Mouse (Mus musculus) small intestine, adult 2 months (tissue): ENCODE data around the gene Polr2a. TPM values are rescaled to one million over a fixed set of nuclear protein-coding genes. Genes with fewer than 3 reads are reported as not detected.
"Not testable (repeated sequence)": the region's sequence is repeated elsewhere in the genome, so short reads cannot be mapped to it uniquely, and the experiment has no call there.

ENCODE experiments used
- H3K27ac ChIP-seq: fragments of 200-500 bp; 2 replicates; pipeline ENCODE4 v1.5.1; 2012; ENCODE audit warnings: low read depth, low read length, control low read depth, inconsistent platforms; ENCODE audit not compliant: insufficient read depth
- H3K27me3 ChIP-seq: fragments of 200-500 bp; 2 replicates; pipeline ENCODE4 v1.6.1; 2012; ENCODE audit warnings: mild to moderate bottlenecking, moderate library complexity, low read length, inconsistent platforms; ENCODE audit not compliant: control insufficient read depth, insufficient read depth
- H3K36me3 ChIP-seq: fragments of 200-500 bp; 2 replicates; pipeline ENCODE4 v1.6.1; 2012; ENCODE audit warnings: mild to moderate bottlenecking, low read length, control low read depth, inconsistent platforms; ENCODE audit not compliant: control insufficient read depth, insufficient read depth
- H3K4me1 ChIP-seq: fragments of 200-500 bp; 2 replicates; pipeline ENCODE4 v1.6.1; 2012; ENCODE audit warnings: low read length, inconsistent platforms, mixed read lengths; ENCODE audit not compliant: control insufficient read depth, insufficient read depth, insufficient read length
- H3K4me3 ChIP-seq: fragments of 200-500 bp; 2 replicates; pipeline ENCODE4 v1.5.1; 2012; ENCODE audit warnings: low read depth, mild to moderate bottlenecking, control low read depth, inconsistent platforms, low read length, moderate library complexity
- CTCF ChIP-seq: fragments of 200-500 bp; IDR thresholded peaks from 2 replicates; pipeline ENCODE4 v1.5.1; 2012; ENCODE audit warnings: low read depth, mild to moderate bottlenecking, control low read depth, inconsistent platforms, low read length, moderate library complexity, mixed read lengths; ENCODE audit not compliant: insufficient replicate concordance, insufficient read length; ENCODE audit errors: extremely low read depth
- POLR2A ChIP-seq: fragments of 200-500 bp; IDR thresholded peaks from 2 replicates; pipeline ENCODE4 v1.6.1; 2012; ENCODE audit warnings: low read depth, mild to moderate bottlenecking, control low read depth, inconsistent platforms, low read length, moderate library complexity
- WGBS: fragments of 180-500 bp; shearing (Covaris S2); methylation state at CpG from one replicate; pipeline ENCODE4 v1.1.7; 2018; 5-methylcytosine and 5-hydroxymethylcytosine counted together
- polyA plus RNA-seq: library from polyadenylated mRNA; depleted of rRNA; stranded (reverse); fragments of >200 nt; gene quantifications from 2 replicates; pipeline ENCODE4 v1.2.3, GENCODE M21; 2012

The Polr2a gene
- polyA plus RNA-seq, 1 experiment = 62.3 TPM

DNA sequence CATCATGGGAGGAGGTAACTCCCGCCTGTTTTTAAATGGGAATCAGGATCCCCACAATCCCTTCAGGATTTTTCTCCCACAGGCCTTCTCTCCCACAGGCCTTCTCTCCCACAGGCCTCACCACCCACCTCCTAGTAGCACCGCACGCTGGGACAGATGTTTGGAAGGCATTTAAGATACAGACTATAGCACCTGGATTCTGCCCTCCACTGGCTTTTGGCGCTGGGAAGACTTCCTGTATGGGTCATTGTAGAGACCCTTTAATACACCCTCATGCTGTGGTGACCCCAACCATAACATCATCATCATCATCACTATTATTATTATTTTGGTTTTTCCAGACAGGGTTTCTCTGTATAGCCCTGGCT, 51.0 kb downstream of the Polr2a start:
- TF ChIP-seq CTCF = no peak
- no peak for TF ChIP-seq POLR2A
- H3K27ac ChIP-seq = no peak overlapping the region
- WGBS = 75% methylated on average over 4 of the region's 4 CpGs
- H3K4me1 ChIP-seq = peaks cover 10% of the 10 kb centered on the region
- no peaks in the 10 kb centered on the region for H3K27me3 ChIP-seq
- H3K4me3 ChIP-seq = no peak overlapping the region
- H3K36me3 ChIP-seq = no peaks in the 10 kb centered on the region

DNA sequence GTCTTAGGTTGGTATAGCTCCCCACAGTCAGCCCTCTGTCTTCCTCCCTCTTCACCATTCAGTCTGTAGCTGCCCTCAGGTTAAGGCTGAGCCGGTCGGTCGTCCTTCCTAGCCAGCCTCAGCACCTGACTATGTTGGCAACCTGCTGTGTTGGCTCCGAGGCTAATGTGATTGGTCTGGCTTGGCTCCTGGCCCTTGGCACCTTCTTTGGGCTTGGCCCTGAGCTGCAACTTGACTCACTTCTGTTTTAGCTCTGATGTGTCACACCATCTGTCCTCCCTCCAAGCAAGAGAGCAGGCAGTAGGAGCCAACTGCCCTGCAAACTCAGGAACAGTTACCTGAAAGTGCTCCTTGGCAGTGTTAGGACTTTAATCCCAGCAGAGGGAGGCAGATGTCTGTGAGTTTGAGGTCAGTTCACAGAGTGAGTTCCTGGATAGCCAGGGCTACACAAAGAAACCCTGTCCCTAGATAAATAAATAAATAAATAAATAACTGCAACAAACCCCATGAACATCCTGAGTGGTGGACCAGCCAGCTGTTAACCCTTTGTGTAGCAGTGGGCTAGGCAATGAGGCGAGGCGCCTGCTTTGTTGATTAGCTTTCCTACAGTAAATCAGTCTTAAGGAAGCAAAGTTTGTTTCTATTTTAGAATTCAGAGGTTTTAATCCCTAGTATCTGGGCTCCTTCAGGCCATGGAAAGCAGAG, 51.5 kb downstream of the Polr2a start:
- TF ChIP-seq POLR2A = no peak
- no peak for TF ChIP-seq CTCF
- Histone ChIP-seq H3K36me3 (no peaks in the 10 kb centered on the region), H3K4me1 (peaks cover 10% of the 10 kb centered on the region), H3K27me3 (no peaks in the 10 kb centered on the region), H3K4me3 (no peak overlapping the region), H3K27ac (no peak overlapping the region)
- 36% methylated on average over 6 of the region's 6 CpGs for WGBS

- Histone ChIP-seq H3K4me1 (peaks cover 10% of the 10 kb centered on the region), H3K36me3 (no peaks in the 10 kb centered on the region), H3K27me3 (no peaks in the 10 kb centered on the region), H3K4me3 (no peak overlapping the region), H3K27ac (no peak overlapping the region)
- no peak for TF ChIP-seq POLR2A
- no peak for TF ChIP-seq CTCF
- 17% methylated on average over 2 of the region's 2 CpGs for WGBS
Observed at GRCm38 (mm10) chr11:69704613-69705010, 53.8 kb downstream of the Polr2a start.

DNA sequence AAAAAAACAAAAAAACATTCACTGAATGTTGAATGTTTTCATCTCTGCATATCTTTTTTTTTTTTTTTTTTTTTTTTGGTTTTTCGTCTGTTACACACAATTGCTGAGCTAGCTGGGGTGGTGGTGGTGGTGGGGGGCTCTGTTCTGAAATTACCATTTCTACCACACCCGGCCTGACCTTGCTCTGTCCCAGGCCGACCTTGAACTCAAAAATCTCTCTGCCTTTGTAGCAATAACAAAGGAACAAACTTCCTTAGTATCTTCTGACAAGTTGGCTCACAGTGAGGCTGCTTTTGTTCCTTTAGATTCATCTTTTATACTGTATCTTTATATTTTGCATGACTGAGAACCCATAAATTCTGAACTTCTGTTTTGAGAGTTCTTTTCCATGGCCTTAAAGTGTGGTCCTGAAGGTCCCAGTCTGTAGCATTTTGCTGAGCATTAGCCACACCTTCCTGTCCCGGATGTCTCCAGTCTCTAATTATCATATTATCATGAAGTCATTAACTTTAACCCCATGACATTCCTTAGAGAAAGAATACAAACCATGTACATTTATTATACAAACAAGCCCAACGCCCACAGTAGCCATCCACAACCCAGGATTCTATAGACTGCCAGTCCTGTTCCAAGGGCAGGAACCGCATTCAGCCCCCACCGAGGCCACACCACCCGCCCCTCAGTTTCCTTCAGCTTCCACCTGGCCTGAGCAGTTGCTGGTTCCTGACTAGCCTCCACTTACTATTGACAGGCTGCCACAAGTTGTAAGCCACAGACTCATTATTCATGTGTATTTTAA, 54.4 kb downstream of the Polr2a start:
- H3K4me3 ChIP-seq = no peak overlapping the region
- H3K36me3 ChIP-seq = no peaks in the 10 kb centered on the region
- TF ChIP-seq CTCF = no peak
- TF ChIP-seq POLR2A = no peak
- H3K4me1 ChIP-seq = peaks cover 10% of the 10 kb centered on the region
- 49% methylated on average over 8 of the region's 8 CpGs for WGBS
- no peak overlapping the region for H3K27ac ChIP-seq
- no peaks in the 10 kb centered on the region for H3K27me3 ChIP-seq

- H3K4me1 ChIP-seq = peaks cover 13% of the 10 kb centered on the region
- not testable (repeated sequence) for H3K27me3 ChIP-seq, H3K4me3 ChIP-seq, H3K36me3 ChIP-seq, H3K27ac ChIP-seq
- WGBS = 80% methylated on average over 3 of the region's 3 CpGs
Observed at GRCm38 (mm10) chr11:69703381-69703780, 55.1 kb downstream of the Polr2a start.

DNA sequence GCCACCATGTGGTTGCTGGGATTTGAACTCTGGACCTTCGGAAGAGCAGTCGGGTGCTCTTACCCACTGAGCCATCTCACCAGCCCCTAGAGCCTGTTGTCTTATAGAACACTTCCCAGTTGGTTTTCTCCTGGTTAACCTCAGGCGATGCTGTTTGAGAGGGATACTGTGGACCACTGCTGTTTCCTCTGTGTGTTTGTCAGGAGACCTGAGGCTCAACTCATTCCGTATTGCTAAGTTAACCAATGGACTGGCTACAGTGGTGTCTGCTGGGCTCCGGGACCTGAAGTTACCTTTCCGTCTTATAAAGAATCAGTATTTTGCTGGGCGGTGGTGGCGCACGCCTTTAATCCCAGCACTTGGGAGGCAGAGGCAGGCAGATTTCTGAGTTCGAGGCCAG, 55.6 kb downstream of the Polr2a start:
- not testable (repeated sequence) for H3K27me3 ChIP-seq

DNA sequence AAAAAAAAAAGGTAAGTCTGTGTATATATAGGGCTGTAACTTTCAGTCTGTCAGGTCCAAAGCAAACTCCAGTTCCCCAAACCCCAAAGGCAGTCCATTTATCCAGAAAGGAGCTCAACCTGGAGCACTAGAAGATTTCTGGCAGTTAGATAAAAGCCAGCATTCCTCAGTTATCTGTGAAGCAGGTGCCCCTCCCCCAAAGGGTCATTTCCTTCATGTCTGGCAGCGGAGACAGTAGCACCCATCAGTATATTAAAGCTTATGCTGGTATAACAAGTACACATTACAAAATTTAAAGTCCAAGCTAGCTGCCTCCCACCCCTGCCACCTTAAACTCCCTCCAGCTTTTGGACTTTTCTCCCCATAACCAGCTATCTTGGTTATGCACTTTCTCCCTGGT, 58.8 kb downstream of the Polr2a start:
- H3K27ac ChIP-seq = no peak overlapping the region
- no peaks in the 10 kb centered on the region for H3K36me3 ChIP-seq
- TF ChIP-seq CTCF = no peak
- no peak for TF ChIP-seq POLR2A

More for the DNA sequence above, 55.6 kb downstream of the Polr2a start:
- peaks cover 13% of the 10 kb centered on the region for H3K4me1 ChIP-seq
- not testable (repeated sequence) for H3K36me3 ChIP-seq, H3K4me3 ChIP-seq, H3K27ac ChIP-seq
- WGBS = 96% methylated on average over 10 of the region's 10 CpGs

More for the DNA sequence above, 58.8 kb downstream of the Polr2a start:
- H3K4me3 ChIP-seq = no peak overlapping the region
- 19% methylated on average over 1 of the region's 1 CpGs for WGBS
- peaks cover 13% of the 10 kb centered on the region for H3K4me1 ChIP-seq
- H3K27me3 ChIP-seq = no peaks in the 10 kb centered on the region
